Mouse (Mus musculus) gastrocnemius, postnatal 4 days (tissue): ENCODE measurements around the gene Lrpap1. TPM values are rescaled to one million over a fixed set of nuclear protein-coding genes. Genes with fewer than 3 reads are reported as not detected.

Source experiments
- DNase-seq, 2 experiments: peaks; one replicate each; pipeline ENCODE4 v3.0.0; 2021 to 2022; ENCODE audit warnings: low spot score in 2 of 2, mixed read lengths in 2 of 2
- total RNA-seq, 2 experiments: library from RNA; stranded (reverse); gene quantifications; 2 replicates each; pipeline ENCODE4 v1.2.3; 2021

Gene Lrpap1
- total RNA-seq, 2 experiments from 2014 or later, result 43.4 to 52.1 TPM

DNA sequence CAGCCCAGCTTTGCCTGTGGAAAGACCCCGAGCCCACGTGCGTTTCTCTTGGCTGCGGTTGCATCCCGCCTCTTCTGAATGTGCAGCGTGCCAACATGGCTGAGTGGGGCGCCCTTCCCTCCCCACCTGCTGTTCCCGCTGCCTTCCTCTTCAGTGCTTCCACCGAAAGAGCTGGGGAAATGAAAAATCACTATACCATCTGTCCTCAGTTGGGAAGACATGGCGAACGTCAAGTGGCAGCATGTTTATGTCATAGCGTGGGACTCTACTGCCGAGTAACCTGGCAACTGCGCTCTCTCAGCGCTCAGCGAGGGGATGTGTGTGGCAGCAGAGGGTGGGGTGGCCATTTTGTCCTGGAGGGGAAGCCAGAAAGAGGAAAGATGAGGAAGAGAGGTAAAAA lies 23.6 kb upstream of the Lrpap1 start:
- DNase-seq, result no peak

DNA sequence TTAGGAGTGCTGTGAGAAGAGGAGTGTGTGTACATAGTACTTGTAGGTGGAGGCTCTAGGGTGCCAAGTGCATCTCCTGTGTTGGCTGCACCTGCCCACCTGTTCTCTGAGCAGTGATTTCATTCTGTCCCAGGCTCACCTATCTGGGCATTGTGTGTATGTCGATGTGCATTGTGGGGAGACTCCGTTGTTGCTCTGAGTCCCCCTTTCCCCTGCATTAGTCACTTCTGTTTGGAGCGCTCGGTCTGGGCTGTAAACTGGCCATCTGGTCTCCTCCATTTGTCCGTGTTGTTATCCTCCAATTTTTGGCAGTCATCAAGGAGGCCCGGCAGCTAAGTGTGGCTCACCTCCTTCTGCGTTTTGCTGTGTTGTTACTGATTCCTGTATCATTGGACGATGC lies 14.5 kb upstream of the Lrpap1 start:
- no peak for DNase-seq

DNA sequence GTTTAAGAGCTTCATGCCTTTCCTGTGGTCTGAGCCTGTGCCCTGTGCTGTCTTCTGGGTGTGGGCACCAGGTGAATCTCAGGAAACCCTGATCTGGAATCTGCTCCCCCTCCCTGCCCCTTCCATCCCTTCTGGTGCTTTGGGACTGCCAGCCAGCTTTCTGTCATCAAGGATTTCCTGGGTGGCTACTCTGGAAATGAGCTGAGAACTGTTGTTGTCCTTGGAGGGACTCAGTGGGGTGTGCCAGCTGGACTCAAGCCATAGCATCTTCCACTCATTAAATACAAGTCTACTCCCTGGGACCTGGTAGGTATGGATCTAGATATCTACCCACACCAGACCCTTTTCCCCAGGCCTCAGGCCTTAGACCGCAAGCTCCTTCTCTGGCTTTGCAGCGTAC lies 12.9 kb upstream of the Lrpap1 start:
- DNase-seq, result no peak

GRCm38 (mm10) chr5:35117633-35118032 lies 12.1 kb upstream of the Lrpap1 start:
- no peak for DNase-seq

DNA sequence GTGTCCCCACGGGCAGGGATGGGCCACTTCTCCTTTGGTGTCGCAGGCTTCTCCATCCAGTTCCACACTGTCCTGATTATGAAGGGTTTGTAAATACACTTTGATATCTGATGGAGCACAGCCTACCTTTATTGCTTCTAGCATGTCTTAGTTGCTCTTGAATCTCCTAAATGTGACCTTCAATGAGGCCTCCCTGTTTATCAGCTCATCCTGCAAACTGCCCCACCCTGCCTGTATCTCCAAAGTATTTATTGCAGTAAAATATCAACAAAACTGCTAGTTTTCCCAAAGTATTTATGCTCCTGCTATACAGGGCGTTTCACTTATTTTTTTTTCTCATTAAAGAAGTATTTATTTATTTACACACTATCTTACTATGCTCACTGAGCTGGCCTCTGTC lies 10.4 kb upstream of the Lrpap1 start:
- DNase-seq, result no peak

- DNase-seq, result no peak
Observed at GRCm38 (mm10) chr5:35112444-35112843, 6.9 kb upstream of the Lrpap1 start.

- DNase-seq, result peak in 1 of 2 experiments; percentile 57
Observed at GRCm38 (mm10) chr5:35105922-35106298, 344 bp upstream of the Lrpap1 start.

GRCm38 (mm10) chr5:35104183-35104959 lies 1.2 kb downstream of the Lrpap1 start:
- no peak for DNase-seq

DNA sequence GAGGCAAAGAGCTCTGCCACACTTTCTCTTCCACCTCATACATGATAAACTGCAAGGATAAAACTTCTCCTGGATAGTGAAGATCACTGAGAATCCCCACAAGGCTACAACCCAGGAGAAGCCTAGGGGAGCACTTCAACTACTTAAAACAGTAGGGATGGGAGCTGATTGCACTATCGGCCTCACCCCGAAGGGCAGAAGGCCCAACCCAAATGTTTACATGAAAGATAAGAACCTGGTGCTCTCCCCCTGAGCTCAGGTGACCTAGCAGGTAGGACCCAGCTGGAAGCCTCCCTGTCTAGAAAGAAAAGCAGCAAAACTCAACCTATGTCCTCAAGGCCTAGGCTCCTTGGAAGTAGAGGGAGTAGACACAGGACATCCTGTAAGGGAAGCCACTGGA lies 2.0 kb downstream of the Lrpap1 start:
- DNase-seq, result no peak

- DNase-seq, result no peak
Observed at GRCm38 (mm10) chr5:35103086-35103485, 2.5 kb downstream of the Lrpap1 start.

- DNase-seq, result no peak
Observed at GRCm38 (mm10) chr5:35091636-35092035, 13.9 kb downstream of the Lrpap1 start.

GRCm38 (mm10) chr5:35089614-35089963 lies 16.0 kb downstream of the Lrpap1 start:
- no peak for DNase-seq

GRCm38 (mm10) chr5:35088785-35089613 lies 16.6 kb downstream of the Lrpap1 start:
- DNase-seq, result peak in 1 of 2 experiments; percentile 68

- DNase-seq, result no peak
Observed at GRCm38 (mm10) chr5:35084913-35085312, 20.7 kb downstream of the Lrpap1 start.

DNA sequence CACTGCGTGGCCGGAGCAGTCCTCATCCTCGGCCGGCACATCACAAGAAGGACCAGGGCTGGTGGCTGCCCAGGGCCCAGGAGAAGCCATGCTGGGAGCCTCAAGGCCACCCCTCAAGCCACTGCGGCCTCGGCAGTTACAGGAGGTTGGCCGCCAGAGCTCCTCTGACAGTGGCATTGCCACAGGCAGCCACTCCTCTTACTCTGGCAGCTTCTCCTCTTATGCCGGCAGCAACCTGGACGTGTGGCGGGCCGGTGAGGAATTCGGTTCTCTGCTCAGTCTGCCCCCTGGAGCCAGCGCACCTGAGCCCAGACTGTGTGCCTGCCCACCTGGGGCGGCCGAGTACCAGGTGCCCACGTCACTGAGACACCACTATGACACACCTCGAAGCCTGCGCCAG lies 26.5 kb downstream of the Lrpap1 start:
- DNase-seq, result no peak

- DNase-seq, result no peak
Observed at GRCm38 (mm10) chr5:35076369-35076768, 29.2 kb downstream of the Lrpap1 start.

- DNase-seq, result peak in 1 of 2 experiments; percentile 46
Observed at GRCm38 (mm10) chr5:35073992-35074391, 31.6 kb downstream of the Lrpap1 start.

- no peak for DNase-seq
Observed at GRCm38 (mm10) chr5:35073235-35073634, 32.3 kb downstream of the Lrpap1 start.

DNA sequence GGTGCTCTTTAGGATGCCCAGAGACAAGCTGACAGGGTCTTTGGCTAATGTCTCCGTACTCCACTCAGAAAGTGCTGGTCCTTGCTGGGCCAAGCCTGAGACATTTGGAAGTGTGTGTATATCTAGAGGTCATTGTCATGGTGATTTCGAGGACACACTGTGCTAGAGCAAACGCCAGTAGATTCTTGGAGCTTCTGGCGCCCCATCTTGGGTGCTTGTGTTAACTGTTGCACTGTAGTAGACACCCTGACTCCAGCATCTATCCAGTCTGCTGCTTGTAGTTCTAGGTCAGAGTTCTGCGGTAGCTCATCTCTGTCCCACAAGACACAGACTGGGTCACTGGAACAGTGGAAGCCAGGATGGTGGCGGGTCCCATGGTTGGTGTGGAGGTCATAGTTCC lies 33.7 kb downstream of the Lrpap1 start:
- DNase-seq, result no peak

- peak in 1 of 2 experiments; percentile 41 for DNase-seq
Observed at GRCm38 (mm10) chr5:35070953-35071352, 34.6 kb downstream of the Lrpap1 start.

GRCm38 (mm10) chr5:35070314-35070713 lies 35.3 kb downstream of the Lrpap1 start:
- no peak for DNase-seq

DNA sequence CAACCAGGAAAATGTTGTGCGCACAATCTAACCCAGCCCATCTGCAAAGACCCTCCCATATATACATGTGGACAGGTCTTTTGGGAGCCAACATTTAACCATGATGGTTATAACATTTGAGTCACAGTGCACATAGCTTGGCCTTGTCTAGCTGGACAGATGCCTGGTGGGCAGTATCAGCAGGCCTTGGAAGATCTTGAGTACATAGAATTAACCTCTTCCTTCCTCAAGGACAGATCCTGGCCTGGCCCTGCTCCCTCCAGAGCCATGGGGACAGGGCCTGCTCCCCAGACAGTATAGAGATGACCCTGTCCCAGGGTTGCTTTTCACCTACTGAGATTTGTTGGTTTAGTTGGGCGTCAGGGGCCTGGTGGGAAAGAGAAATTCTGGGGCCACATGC lies 35.7 kb downstream of the Lrpap1 start:
- DNase-seq, result no peak

DNA sequence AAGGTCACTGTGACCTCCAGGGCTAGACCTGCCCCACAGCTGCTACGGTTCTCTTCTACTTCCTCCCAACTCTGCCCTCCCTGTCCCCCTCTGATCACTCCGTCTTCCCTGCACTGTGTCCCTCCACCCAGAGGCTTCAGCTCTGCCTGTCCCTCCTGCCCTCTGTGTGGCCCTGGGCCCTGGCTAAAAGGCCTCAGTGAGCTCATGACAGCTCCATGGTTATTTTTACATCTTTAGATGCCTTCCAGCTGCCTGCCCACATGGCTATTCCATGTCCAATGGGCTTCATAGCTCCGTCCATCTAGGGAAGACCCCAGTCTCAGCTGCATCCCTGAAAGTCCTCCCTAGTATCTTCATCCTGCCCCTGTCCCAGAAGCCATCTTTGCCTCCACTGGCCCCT lies 45.5 kb downstream of the Lrpap1 start:
- no peak for DNase-seq
